Mouse (Mus musculus) liver, embryonic 13.5 days (tissue): ENCODE data around the gene Cilp. TPM values are rescaled to one million over a fixed set of nuclear protein-coding genes. Genes with fewer than 3 reads are reported as not detected.
"Not testable (repeated sequence)": the region's sequence is repeated elsewhere in the genome, so short reads cannot be mapped to it uniquely, and the experiment has no call there.

Source experiments
- ATAC-seq: fragments of 200-750 bp; cut with Nextera tagmentation; 2 replicates; pipeline ENCODE4 v1.8.0; 2017; ENCODE audit warnings: low read depth, mild to moderate bottlenecking, moderate number of reproducible peaks, moderate library complexity
- DNase-seq: peaks from one replicate; pipeline ENCODE4 v3.0.0; 2022
- H3K27ac ChIP-seq: fragments of 300-500 bp; sonication (generic); 2 replicates; pipeline ENCODE4 v1.5.1; 2015; ENCODE audit warnings: moderate library complexity, mild to moderate bottlenecking, inconsistent platforms
- H3K27me3 ChIP-seq: fragments of 300-500 bp; sonication (generic); 2 replicates; pipeline ENCODE4 v1.6.1; 2015; ENCODE audit warnings: mild to moderate bottlenecking, inconsistent platforms
- H3K36me3 ChIP-seq: fragments of 300-500 bp; sonication (generic); 2 replicates; pipeline ENCODE4 v1.6.1; 2015; ENCODE audit warnings: mild to moderate bottlenecking, inconsistent platforms
- H3K4me1 ChIP-seq: fragments of 300-500 bp; sonication (generic); replicated peaks from 2 replicates; pipeline ENCODE4 v1.6.1; 2015; ENCODE audit warnings: inconsistent platforms
- H3K4me2 ChIP-seq: fragments of 300-500 bp; sonication (generic); 2 replicates; pipeline ENCODE4 v1.6.1; 2015; ENCODE audit warnings: inconsistent platforms, mild to moderate bottlenecking, moderate library complexity
- H3K4me3 ChIP-seq: fragments of 300-500 bp; sonication (generic); replicated peaks from 2 replicates; pipeline ENCODE4 v1.5.1; 2015; ENCODE audit warnings: mild to moderate bottlenecking, inconsistent platforms
- H3K9ac ChIP-seq: fragments of 300-500 bp; sonication (generic); 2 replicates; pipeline ENCODE4 v1.6.1; 2015; ENCODE audit warnings: mild to moderate bottlenecking, inconsistent platforms
- H3K9me3 ChIP-seq: fragments of 300-500 bp; sonication (generic); replicated peaks from 2 replicates; pipeline ENCODE4 v1.6.1; 2016; ENCODE audit warnings: inconsistent platforms
- WGBS: fragments of 180-500 bp; shearing (Covaris S2); methylation state at CpG from one replicate; pipeline ENCODE4 v1.1.7; 2015; ENCODE audit not compliant: insufficient replicate concordance; 5-methylcytosine and 5-hydroxymethylcytosine counted together
- polyA plus RNA-seq: library from polyadenylated mRNA; unstranded; fragments of >200 nt; fragmentation: Nextera tagmentation; extraction: Ambion mirVana; gene quantifications from 2 replicates; pipeline ENCODE4 v1.2.1, GENCODE M21; 2015

Gene Cilp
- polyA plus RNA-seq, 1 experiment from 2014 or later = 0.05 TPM

- not testable (repeated sequence) for H3K27ac ChIP-seq, H3K4me2 ChIP-seq, DNase-seq, H3K9me3 ChIP-seq, H3K4me1 ChIP-seq, H3K27me3 ChIP-seq, H3K4me3 ChIP-seq, H3K36me3 ChIP-seq, H3K9ac ChIP-seq, ATAC-seq
- 70% methylated on average over 3 of the region's 3 CpGs for WGBS
Measured at GRCm38 (mm10) chr9:65274851-65275250, 9.9 kb downstream of the Cilp start.

- Histone ChIP-seq H3K36me3 (no peaks in the 10 kb centered on the region), H3K9me3 (peaks cover 4% of the 10 kb centered on the region; the same call in 1 of the 2 replicates), H3K4me1 (no peaks in the 10 kb centered on the region), H3K4me3 (no peak overlapping the region), H3K27ac (no peak overlapping the region), H3K27me3 (no peaks in the 10 kb centered on the region), H3K4me2 (no peak overlapping the region), H3K9ac (no peak overlapping the region)
- DNase-seq (no peak), ATAC-seq (no peak)
- WGBS = 60% methylated on average over 4 of the region's 4 CpGs
Measured at GRCm38 (mm10) chr9:65275810-65276530, 11.0 kb downstream of the Cilp start.

GRCm38 (mm10) chr9:65281536-65282151 lies 16.7 kb downstream of the Cilp start:
- DNase-seq (no peak), ATAC-seq (no peak)
- no peak overlapping the region for H3K9ac ChIP-seq
- H3K27ac ChIP-seq = no peak overlapping the region
- WGBS = 64% methylated on average over 5 of the region's 5 CpGs
- no peaks in the 10 kb centered on the region for H3K27me3 ChIP-seq
- no peak overlapping the region for H3K4me2 ChIP-seq
- H3K36me3 ChIP-seq = no peaks in the 10 kb centered on the region
- H3K4me3 ChIP-seq = no peak overlapping the region
- no peaks in the 10 kb centered on the region for H3K9me3 ChIP-seq
- no peaks in the 10 kb centered on the region for H3K4me1 ChIP-seq

- Histone ChIP-seq H3K27me3 (no peaks in the 10 kb centered on the region), H3K9me3 (no peaks in the 10 kb centered on the region), H3K9ac (no peak overlapping the region), H3K27ac (no peak overlapping the region), H3K4me2 (no peak overlapping the region), H3K4me1 (no peaks in the 10 kb centered on the region), H3K36me3 (no peaks in the 10 kb centered on the region), H3K4me3 (no peak overlapping the region)
- WGBS = 0% methylated on average over 3 of the region's 3 CpGs
- ATAC-seq (no peak), DNase-seq (peak; percentile 15)
Measured at GRCm38 (mm10) chr9:65283301-65283700, 18.3 kb downstream of the Cilp start.

GRCm38 (mm10) chr9:65288252-65288651 lies 23.3 kb downstream of the Cilp start:
- H3K4me3 ChIP-seq, DNase-seq, H3K9me3 ChIP-seq, H3K36me3 ChIP-seq, ATAC-seq, H3K9ac ChIP-seq, H3K4me2 ChIP-seq, H3K27me3 ChIP-seq, H3K27ac ChIP-seq: not testable (repeated sequence)
- peaks cover 14% of the 10 kb centered on the region for H3K4me1 ChIP-seq
- 45% methylated on average over 5 of the region's 5 CpGs for WGBS

GRCm38 (mm10) chr9:65289988-65290387 lies 25.0 kb downstream of the Cilp start:
- H3K27me3 ChIP-seq = no peaks in the 10 kb centered on the region
- H3K4me2 ChIP-seq = no peak overlapping the region
- peaks cover 18% of the 10 kb centered on the region for H3K4me1 ChIP-seq
- H3K27ac ChIP-seq = no peak overlapping the region
- no peak for ATAC-seq
- no peaks in the 10 kb centered on the region for H3K9me3 ChIP-seq
- no peak overlapping the region for H3K4me3 ChIP-seq
- no peaks in the 10 kb centered on the region for H3K36me3 ChIP-seq
- no peak overlapping the region for H3K9ac ChIP-seq
- 81% methylated on average over 4 of the region's 4 CpGs for WGBS
- DNase-seq = no peak

GRCm38 (mm10) chr9:65292421-65292820 lies 27.4 kb downstream of the Cilp start:
- Histone ChIP-seq H3K4me3 (no peak overlapping the region), H3K9ac (no peak overlapping the region; the same call in 1 of the 2 replicates), H3K4me1 (peaks cover 34% of the 10 kb centered on the region), H3K4me2 (no peak overlapping the region), H3K9me3 (no peaks in the 10 kb centered on the region), H3K27me3 (no peaks in the 10 kb centered on the region), H3K27ac (no peak overlapping the region), H3K36me3 (peaks cover 6% of the 10 kb centered on the region)
- DNase-seq (no peak), ATAC-seq (no peak)
- WGBS = 58% methylated on average over 3 of the region's 3 CpGs

GRCm38 (mm10) chr9:65293119-65293518 lies 28.1 kb downstream of the Cilp start:
- Histone ChIP-seq H3K4me1 (peaks cover 34% of the 10 kb centered on the region), H3K36me3 (peaks cover 10% of the 10 kb centered on the region), H3K27ac (peak overlapping the region; percentile 83), H3K4me2 (peak overlapping the region; percentile 78), H3K9ac (peak overlapping the region; percentile 80), H3K27me3 (no peaks in the 10 kb centered on the region), H3K9me3 (no peaks in the 10 kb centered on the region), H3K4me3 (peak overlapping the region; percentile 94)
- ATAC-seq = no peak
- WGBS = 20% methylated on average over 5 of the region's 5 CpGs
- DNase-seq = peak; percentile 40

- ATAC-seq (no peak), DNase-seq (no peak)
- H3K4me2 ChIP-seq = peak overlapping the region; percentile 78
- H3K27ac ChIP-seq = peak overlapping the region; percentile 83
- H3K27me3 ChIP-seq = no peaks in the 10 kb centered on the region
- peak overlapping the region; percentile 94 for H3K4me3 ChIP-seq
- 1% methylated on average over 9 of the region's 9 CpGs for WGBS
- H3K4me1 ChIP-seq = peaks cover 34% of the 10 kb centered on the region
- no peaks in the 10 kb centered on the region for H3K9me3 ChIP-seq
- peak overlapping the region; percentile 80 for H3K9ac ChIP-seq
- H3K36me3 ChIP-seq = peaks cover 10% of the 10 kb centered on the region
Measured at GRCm38 (mm10) chr9:65293580-65293972, 28.6 kb downstream of the Cilp start.

- Histone ChIP-seq H3K9me3 (no peaks in the 10 kb centered on the region), H3K4me3 (peak within 1 kb of the TSS; percentile 94), H3K4me1 (peaks cover 34% of the 10 kb centered on the region), H3K36me3 (peaks cover 10% of the 10 kb centered on the region), H3K9ac (peak within 1 kb of the TSS; percentile 98), H3K27ac (peak within 1 kb of the TSS; percentile 88), H3K4me2 (peak within 1 kb of the TSS; percentile 88), H3K27me3 (no peaks in the 10 kb centered on the region)
- WGBS = under 1% methylated on average over 71 of the region's 71 CpGs
- ATAC-seq (peak; percentile 98), DNase-seq (peak; percentile 96)
Measured at GRCm38 (mm10) chr9:65293973-65294715, 29.2 kb downstream of the Cilp start, which contains the start of gene Clpx. TSS of gene Clpx (plus strand) at chr9:65294260.

GRCm38 (mm10) chr9:65294716-65295378 lies 29.9 kb downstream of the Cilp start:
- H3K9me3 ChIP-seq = no peaks in the 10 kb centered on the region
- peak overlapping the region; percentile 98 for H3K9ac ChIP-seq
- H3K4me3 ChIP-seq = peak overlapping the region; percentile 94
- H3K4me2 ChIP-seq = peak overlapping the region; percentile 88
- DNase-seq (no peak), ATAC-seq (peak; percentile 10; the same call in 1 of the 2 replicates)
- peaks cover 13% of the 10 kb centered on the region for H3K36me3 ChIP-seq
- H3K27ac ChIP-seq = peak overlapping the region; percentile 88
- no peaks in the 10 kb centered on the region for H3K27me3 ChIP-seq
- 3% methylated on average over 28 of the region's 28 CpGs for WGBS
- peaks cover 34% of the 10 kb centered on the region for H3K4me1 ChIP-seq
